Mouse (Mus musculus) retina, postnatal 1 day (tissue): ENCODE data around the gene Mvd.
A peak's percentile ranks its signal among the peaks of the same experiment; 100 is the strongest.

Experiments
- DNase-seq: peaks from one replicate; pipeline ENCODE4 v3.0.0-alpha.2; 2012

Mvd gene

GRCm38 (mm10) chr8:122423217-122423616 is 20.0 kb downstream of the Mvd start:
- no peak for DNase-seq

GRCm38 (mm10) chr8:122421376-122422070 is 21.7 kb downstream of the Mvd start, which contains the start of gene Il17c:
Il17c (plus strand) TSS chr8:122422020.
- no peak for DNase-seq

- no peak for DNase-seq
These were observed 23.2 kb downstream of the Mvd start for GRCm38 (mm10) chr8:122419881-122420555.

GRCm38 (mm10) chr8:122415554-122415953 is 27.7 kb downstream of the Mvd start:
- no peak for DNase-seq

GRCm38 (mm10) chr8:122414311-122414710 is 28.9 kb downstream of the Mvd start:
- DNase-seq = no peak

- DNase-seq = no peak
These were observed 35.5 kb downstream of the Mvd start for GRCm38 (mm10) chr8:122407678-122408077.

- DNase-seq = no peak
These were observed 37.9 kb downstream of the Mvd start for GRCm38 (mm10) chr8:122405146-122405805.

GRCm38 (mm10) chr8:122398186-122398585 is 45.0 kb downstream of the Mvd start:
- no peak for DNase-seq

- DNase-seq = peak; percentile 2
These were observed 47.9 kb downstream of the Mvd start for GRCm38 (mm10) chr8:122395291-122395690.

- DNase-seq = no peak
These were observed 49.5 kb downstream of the Mvd start for GRCm38 (mm10) chr8:122393717-122394116.

- no peak for DNase-seq
These were observed 52.5 kb downstream of the Mvd start for GRCm38 (mm10) chr8:122390758-122391157.

GRCm38 (mm10) chr8:122389357-122389756 is 53.9 kb downstream of the Mvd start:
- DNase-seq = no peak
